Mouse (Mus musculus): ENCODE results near the gene Ncr1. TPM values are rescaled to one million over a fixed set of nuclear protein-coding genes. Genes with fewer than 3 reads are reported as not detected.
A peak's percentile ranks its signal among the peaks of the same experiment; 100 is the strongest.
"Not testable (repeated sequence)": the region's sequence is repeated elsewhere in the genome, so short reads cannot be mapped to it uniquely, and the experiment has no call there.

Gene Ncr1
- total and polyA plus RNA-seq, 3 experiments: not detected

DNA sequence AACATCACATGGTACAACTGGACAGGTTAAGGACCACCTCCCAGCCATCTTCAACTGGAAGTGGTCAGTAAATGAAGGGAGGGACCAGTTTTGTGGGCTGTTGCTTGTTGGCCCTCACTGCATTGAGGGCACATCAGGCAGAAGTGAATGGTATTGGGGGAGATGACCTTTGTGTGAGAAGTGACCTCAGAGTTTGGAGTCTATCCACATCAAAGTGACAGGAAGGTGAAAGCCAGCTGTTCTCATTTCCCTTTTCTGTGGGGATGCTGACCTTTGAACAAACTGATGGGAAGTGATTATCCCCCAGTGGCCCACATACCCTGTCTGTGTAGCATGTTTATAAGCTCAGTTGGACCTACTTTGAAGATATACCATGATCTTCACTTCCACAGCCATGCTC lies 37.4 kb upstream of the Ncr1 start:
- H3K27ac ChIP-seq (ENCODE audit: control insufficient read depth, low read depth, low read length): no peak overlapping the region

DNA sequence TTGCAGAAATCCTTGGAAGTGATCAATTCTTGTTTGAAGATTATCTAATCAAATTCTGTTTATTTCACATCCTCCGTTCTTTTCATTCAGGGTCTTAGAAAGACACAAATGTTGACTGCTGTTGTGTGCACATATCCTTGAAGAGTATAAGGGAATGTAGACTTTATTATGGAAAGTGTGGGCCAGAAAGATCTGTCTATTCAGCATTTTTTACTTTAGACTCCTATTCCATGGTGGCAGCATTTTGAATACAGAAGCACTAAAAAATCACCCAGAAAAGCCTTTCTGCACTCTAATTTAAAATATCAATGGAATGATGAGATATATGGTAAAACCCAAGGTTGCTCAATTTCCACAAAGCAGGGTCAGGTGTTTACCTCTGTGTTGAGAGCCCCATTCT lies 34.1 kb upstream of the Ncr1 start:
- no peak overlapping the region for H3K27ac ChIP-seq (ENCODE audit: control insufficient read depth, low read depth, low read length)
- no peak overlapping the region for H3K4me3 ChIP-seq (ENCODE audit: control insufficient read depth in 1 of 2, insufficient read depth in 1 of 2, low read depth in 2 of 2, low read length in 2 of 2)
- no peaks in the 10 kb centered on the region for H3K4me1 ChIP-seq (ENCODE audit: control insufficient read depth in 1 of 2, insufficient read depth in 2 of 2, low read length in 2 of 2)
- no peaks in the 10 kb centered on the region for H3K79me2 ChIP-seq (ENCODE audit: control insufficient read depth, insufficient read depth, low read length, poor library complexity)
- H3K9ac ChIP-seq (ENCODE audit: control insufficient read depth, low read depth, low read length, poor library complexity, severe bottlenecking): no peak overlapping the region
- TF ChIP-seq RCOR1 (IDR thresholded peaks at IDR 0.05; ENCODE audit: low read depth, low read length) (no peak), ETS1 (IDR thresholded peaks at IDR 0.05; ENCODE audit: low read depth, low read length) (no peak), MAFK (IDR thresholded peaks at IDR 0.05; ENCODE audit: borderline replicate concordance, low read depth, low read length) (peak; percentile 70; the same call in 1 of the 2 replicates)
- no peaks in the 10 kb centered on the region for H3K9me3 ChIP-seq (replicated peaks; ENCODE audit: insufficient read depth, low read length)
- no peaks in the 10 kb centered on the region for H3K36me3 ChIP-seq (ENCODE audit: control insufficient read depth in 1 of 2, insufficient read depth in 2 of 2, low read length in 2 of 2)
- DNase-seq (ENCODE audit: low read depth, low spot score): no peak
- H3K27me3 ChIP-seq (ENCODE audit: control insufficient read depth in 1 of 2, insufficient read depth in 2 of 2, low read length in 2 of 2): no peaks in the 10 kb centered on the region

More for the DNA sequence above, 37.4 kb upstream of the Ncr1 start:
- no peaks in the 10 kb centered on the region for H3K36me3 ChIP-seq (ENCODE audit: control insufficient read depth in 1 of 2, insufficient read depth in 2 of 2, low read length in 2 of 2)
- no peaks in the 10 kb centered on the region for H3K79me2 ChIP-seq (ENCODE audit: control insufficient read depth, insufficient read depth, low read length, poor library complexity)
- TF ChIP-seq SIN3A (IDR thresholded peaks at IDR 0.05; ENCODE audit: low read length): no peak
- TF ChIP-seq SMC3 (IDR thresholded peaks at IDR 0.05; ENCODE audit: low read depth, low read length): no peak
- H3K4me1 ChIP-seq (ENCODE audit: control insufficient read depth in 1 of 2, insufficient read depth in 2 of 2, low read length in 2 of 2): no peaks in the 10 kb centered on the region
- no peak for DNase-seq (ENCODE audit: low read depth, low spot score)
- H3K27me3 ChIP-seq (ENCODE audit: control insufficient read depth in 1 of 2, insufficient read depth in 2 of 2, low read length in 2 of 2): no peaks in the 10 kb centered on the region
- H3K4me3 ChIP-seq (ENCODE audit: control insufficient read depth in 1 of 2, insufficient read depth in 1 of 2, low read depth in 2 of 2, low read length in 2 of 2): no peak overlapping the region
- H3K9ac ChIP-seq (ENCODE audit: control insufficient read depth, low read depth, low read length, poor library complexity, severe bottlenecking): no peak overlapping the region
- no peaks in the 10 kb centered on the region for H3K9me3 ChIP-seq (replicated peaks; ENCODE audit: insufficient read depth, low read length)

GRCm38 (mm10) chr7:4313109-4313508 lies 24.4 kb upstream of the Ncr1 start:
- H3K9ac ChIP-seq (ENCODE audit: control insufficient read depth, low read depth, low read length, poor library complexity, severe bottlenecking): not testable (repeated sequence)

GRCm38 (mm10) chr7:4313531-4313930 lies 24.0 kb upstream of the Ncr1 start:
- H3K4me3 ChIP-seq (ENCODE audit: control insufficient read depth in 1 of 2, insufficient read depth in 1 of 2, low read depth in 2 of 2, low read length in 2 of 2): not testable (repeated sequence)

More at GRCm38 (mm10) chr7:4313109-4313508, 24.4 kb upstream of the Ncr1 start:
- H3K4me1 ChIP-seq (ENCODE audit: control insufficient read depth in 1 of 2, insufficient read depth in 2 of 2, low read length in 2 of 2); H3K9me3 ChIP-seq (replicated peaks; ENCODE audit: insufficient read depth, low read length); DNase-seq (ENCODE audit: low read depth, low spot score); H3K79me2 ChIP-seq (ENCODE audit: control insufficient read depth, insufficient read depth, low read length, poor library complexity); H3K27me3 ChIP-seq (ENCODE audit: control insufficient read depth in 1 of 2, insufficient read depth in 2 of 2, low read length in 2 of 2); H3K36me3 ChIP-seq (ENCODE audit: control insufficient read depth in 1 of 2, insufficient read depth in 2 of 2, low read length in 2 of 2); H3K4me3 ChIP-seq (ENCODE audit: control insufficient read depth in 1 of 2, insufficient read depth in 1 of 2, low read depth in 2 of 2, low read length in 2 of 2); H3K27ac ChIP-seq (ENCODE audit: control insufficient read depth, low read depth, low read length): not testable (repeated sequence)

More at GRCm38 (mm10) chr7:4313531-4313930, 24.0 kb upstream of the Ncr1 start:
- not testable (repeated sequence) for H3K36me3 ChIP-seq (ENCODE audit: control insufficient read depth in 1 of 2, insufficient read depth in 2 of 2, low read length in 2 of 2); H3K9me3 ChIP-seq (replicated peaks; ENCODE audit: insufficient read depth, low read length); H3K27ac ChIP-seq (ENCODE audit: control insufficient read depth, low read depth, low read length); H3K4me1 ChIP-seq (ENCODE audit: control insufficient read depth in 1 of 2, insufficient read depth in 2 of 2, low read length in 2 of 2); H3K79me2 ChIP-seq (ENCODE audit: control insufficient read depth, insufficient read depth, low read length, poor library complexity); DNase-seq (ENCODE audit: low read depth, low spot score); H3K27me3 ChIP-seq (ENCODE audit: control insufficient read depth in 1 of 2, insufficient read depth in 2 of 2, low read length in 2 of 2); H3K9ac ChIP-seq (ENCODE audit: control insufficient read depth, low read depth, low read length, poor library complexity, severe bottlenecking)

All from MEL (cell line).